Mouse (Mus musculus) midbrain, embryonic 15.5 days (tissue): Measurements from ENCODE around the gene Morn1. TPM values are rescaled to one million over a fixed set of nuclear protein-coding genes. Genes with fewer than 3 reads are reported as not detected.

ENCODE experiments used
- ATAC-seq: fragments of 200-750 bp; cut with Nextera tagmentation; replicated peaks from 2 replicates; pipeline ENCODE4 v1.8.0; 2017; ENCODE audit warnings: moderate TSS enrichment
- H3K27ac ChIP-seq: fragments of 300-500 bp; sonication (generic); 2 replicates; pipeline ENCODE4 v1.5.1; 2015; ENCODE audit warnings: mild to moderate bottlenecking, inconsistent platforms
- H3K27me3 ChIP-seq: fragments of 300-500 bp; sonication (generic); replicated peaks from 2 replicates; pipeline ENCODE4 v1.6.1; 2015; ENCODE audit warnings: inconsistent platforms
- H3K36me3 ChIP-seq: fragments of 300-500 bp; sonication (generic); replicated peaks from 2 replicates; pipeline ENCODE4 v1.6.1; 2015; ENCODE audit warnings: inconsistent platforms
- H3K4me1 ChIP-seq: fragments of 300-500 bp; sonication (generic); 2 replicates; pipeline ENCODE4 v1.6.1; 2015; ENCODE audit warnings: inconsistent platforms
- H3K4me2 ChIP-seq: fragments of 300-500 bp; sonication (generic); 2 replicates; pipeline ENCODE4 v1.6.1; 2015; ENCODE audit warnings: inconsistent platforms, mild to moderate bottlenecking, moderate library complexity
- H3K4me3 ChIP-seq: fragments of 300-500 bp; sonication (generic); 2 replicates; pipeline ENCODE4 v1.5.1; 2015; ENCODE audit warnings: mild to moderate bottlenecking, inconsistent platforms
- H3K9ac ChIP-seq: fragments of 300-500 bp; sonication (generic); 2 replicates; pipeline ENCODE4 v1.6.1; 2015; ENCODE audit warnings: mild to moderate bottlenecking, inconsistent platforms
- H3K9me3 ChIP-seq: fragments of 300-500 bp; sonication (generic); 2 replicates; pipeline ENCODE4 v1.6.1; 2016; ENCODE audit warnings: inconsistent platforms
- WGBS: fragments of 180-500 bp; shearing (Covaris S2); methylation state at CpG from one replicate; pipeline ENCODE4 v1.1.7; 2015; ENCODE audit warnings: mixed read lengths; 5-methylcytosine and 5-hydroxymethylcytosine counted together
- polyA plus RNA-seq: library from polyadenylated mRNA; unstranded; fragments of >200 nt; fragmentation: Nextera tagmentation; extraction: Ambion mirVana; gene quantifications from 2 replicates; pipeline ENCODE4 v1.2.1, GENCODE M21; 2015

Morn1 gene
- 8.2 and 8.9 TPM in 2 replicates for polyA plus RNA-seq

DNA sequence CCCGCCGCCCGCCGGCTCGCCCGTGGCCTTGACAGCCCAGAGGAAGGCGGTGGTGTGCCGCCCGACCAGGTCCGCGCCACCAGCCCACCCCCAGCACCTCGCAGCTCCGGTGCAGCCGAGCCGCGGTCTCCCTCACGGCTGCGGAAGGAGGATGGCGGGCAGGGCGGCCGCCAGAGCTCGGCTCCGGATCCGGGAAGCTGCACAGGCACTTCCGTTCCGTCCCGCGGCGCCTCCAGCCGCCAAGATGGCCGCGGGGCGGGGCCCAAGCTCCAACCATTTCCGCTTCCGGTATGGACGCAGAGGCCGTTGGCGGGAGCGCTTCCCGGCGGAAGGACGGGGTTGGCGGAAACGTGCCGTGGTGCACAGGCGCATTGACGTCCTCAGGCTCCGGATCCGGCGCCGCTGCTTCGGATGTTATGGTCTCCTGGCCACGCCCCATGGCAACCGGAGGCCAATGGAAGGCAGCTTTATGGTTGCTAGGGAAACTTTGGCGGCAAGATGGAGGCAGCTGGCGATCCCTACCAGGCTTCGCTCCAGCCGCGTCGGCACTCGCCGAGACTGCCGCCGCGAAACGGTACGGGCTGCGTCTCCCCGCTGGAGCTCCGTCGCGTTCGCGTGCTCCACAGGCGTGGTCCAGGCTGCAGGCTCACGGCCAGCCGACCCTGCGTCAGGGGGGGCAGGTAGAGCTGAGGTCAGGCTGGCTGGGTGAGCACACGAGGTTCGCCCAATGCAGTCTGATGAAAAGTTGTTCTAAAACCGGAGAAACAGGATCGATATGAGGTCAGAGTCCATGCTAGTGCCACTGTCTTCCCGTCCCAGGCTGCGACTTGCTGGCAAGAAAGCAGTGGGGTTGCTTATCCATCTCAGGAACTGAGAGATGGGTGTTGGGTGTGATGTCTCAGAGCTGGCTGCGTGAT is at the start of gene Morn1, which contains the start of gene Rer1:
Morn1 (plus strand) TSS at position 470 of the 917 bp plus-strand sequence.
Rer1 (minus strand) TSS at position 275 of the 917 bp plus-strand sequence.
- ATAC-seq = peak; percentile 98
- WGBS = under 1% methylated on average over 82 of the region's 85 CpGs

DNA sequence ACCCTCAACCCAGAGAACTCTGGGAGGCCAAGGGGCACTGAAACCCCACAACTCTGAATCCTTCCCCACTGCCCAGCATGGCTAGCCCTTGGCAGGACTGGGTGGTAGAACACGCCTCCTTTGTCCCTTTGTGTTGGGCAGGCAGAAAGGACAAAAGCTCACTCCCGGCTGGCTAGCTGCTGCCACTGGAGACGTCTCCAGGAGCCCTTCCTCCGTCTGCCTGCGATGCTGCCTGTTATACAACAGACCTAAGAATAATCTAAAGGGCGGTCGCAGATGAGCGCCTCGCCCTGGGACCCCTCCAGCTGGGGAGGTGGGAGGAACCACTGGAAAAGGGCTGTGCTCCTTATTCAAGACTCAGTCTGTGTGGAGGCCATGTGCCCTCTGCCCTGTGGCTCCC is 46.2 kb upstream of the Morn1 start:
- Histone ChIP-seq H3K9ac (peak overlapping the region; percentile 27; the same call in 1 of the 2 replicates), H3K4me3 (peak overlapping the region; percentile 14; the same call in 1 of the 2 replicates), H3K4me1 (peaks cover 40% of the 10 kb centered on the region), H3K27ac (no peak overlapping the region), H3K27me3 (peaks cover 29% of the 10 kb centered on the region), H3K36me3 (no peaks in the 10 kb centered on the region), H3K9me3 (no peaks in the 10 kb centered on the region), H3K4me2 (peak overlapping the region; percentile 41)
- peak; percentile 25; the same call in 1 of the 2 replicates for ATAC-seq
- WGBS = 6% methylated on average over 9 of the region's 9 CpGs

More for the DNA sequence above, at the start of gene Morn1, which contains the start of gene Rer1:
- peak within 1 kb of the TSS; percentile 55 for H3K4me3 ChIP-seq
- H3K27ac ChIP-seq = peak within 1 kb of the TSS; percentile 94
- peaks cover 3% of the 10 kb centered on the region for H3K36me3 ChIP-seq
- no peaks in the 10 kb centered on the region for H3K9me3 ChIP-seq
- H3K9ac ChIP-seq = peak within 1 kb of the TSS; percentile 96
- H3K27me3 ChIP-seq = no peaks in the 10 kb centered on the region
- H3K4me2 ChIP-seq = peak within 1 kb of the TSS; percentile 82
- peaks cover 29% of the 10 kb centered on the region for H3K4me1 ChIP-seq

DNA sequence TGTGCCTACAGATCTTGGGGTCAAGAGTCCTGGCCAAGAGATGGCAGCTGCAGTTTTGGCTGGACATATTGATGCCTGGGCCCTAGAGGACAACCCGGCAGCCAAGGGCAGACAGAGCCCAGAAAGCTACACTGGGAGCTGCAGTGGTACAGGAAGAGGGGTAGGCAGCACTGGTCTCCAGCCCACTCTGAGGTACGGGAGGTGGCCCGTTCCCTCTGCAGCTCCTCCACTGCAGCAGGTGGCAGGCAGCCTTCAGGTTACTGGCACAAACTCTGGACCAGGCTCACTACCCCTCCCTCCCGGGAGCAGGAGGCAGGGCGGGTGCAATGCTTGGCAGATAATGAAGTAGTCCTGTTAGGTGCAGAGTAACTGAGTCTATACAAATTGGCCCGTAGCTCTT is 45.7 kb upstream of the Morn1 start:
- Histone ChIP-seq H3K4me1 (peaks cover 40% of the 10 kb centered on the region), H3K4me2 (peak overlapping the region; percentile 41), H3K36me3 (no peaks in the 10 kb centered on the region), H3K27me3 (peaks cover 32% of the 10 kb centered on the region), H3K9ac (0 out of 2 replicates have a peak overlapping the region, but pooled peaks have one; percentile 27), H3K9me3 (no peaks in the 10 kb centered on the region), H3K27ac (no peak overlapping the region), H3K4me3 (0 out of 2 replicates have a peak overlapping the region, but pooled peaks have one; percentile 2)
- ATAC-seq = no peak
- 41% methylated on average over 6 of the region's 6 CpGs for WGBS

DNA sequence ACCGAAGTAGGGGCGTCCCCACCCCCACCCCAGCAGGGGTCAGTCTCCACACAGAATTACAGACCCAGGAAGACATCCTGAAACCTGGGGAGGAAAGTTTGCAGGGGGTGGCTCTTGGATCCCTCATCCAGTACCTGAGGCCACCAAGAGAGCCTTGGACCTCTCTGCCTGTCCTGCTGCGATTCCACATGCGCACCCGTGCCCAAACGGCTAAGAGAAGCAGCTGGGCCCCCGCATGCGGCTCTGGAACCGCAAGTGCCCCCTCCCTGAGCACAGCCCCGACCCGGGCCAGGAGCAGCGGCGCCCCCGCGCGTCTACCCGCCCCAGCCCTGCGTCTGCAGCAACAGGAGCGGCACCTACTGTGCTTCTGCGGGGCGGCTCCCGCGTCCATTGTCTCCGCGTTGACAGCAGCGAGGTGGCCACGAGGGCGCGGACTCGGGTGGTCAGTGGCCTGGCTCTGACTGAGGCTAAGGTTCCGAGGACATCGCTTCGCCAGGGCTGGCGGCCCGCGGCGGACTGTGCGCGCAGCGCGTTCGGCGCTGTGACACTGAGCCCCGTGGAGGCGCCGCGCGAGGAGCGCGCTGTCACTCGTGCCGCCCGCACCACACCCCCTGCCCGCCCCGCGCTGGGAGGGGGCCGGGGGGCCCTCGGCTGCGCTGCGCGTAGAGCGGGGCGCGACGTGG is 43.6 kb upstream of the Morn1 start:
- Histone ChIP-seq H3K4me2 (peak overlapping the region; percentile 82), H3K27ac (no peak overlapping the region), H3K9ac (peak overlapping the region; percentile 64), H3K4me3 (peak overlapping the region; percentile 58), H3K9me3 (no peaks in the 10 kb centered on the region), H3K4me1 (peaks cover 40% of the 10 kb centered on the region), H3K36me3 (no peaks in the 10 kb centered on the region), H3K27me3 (peaks cover 32% of the 10 kb centered on the region)
- ATAC-seq = peak; percentile 74
- 1% methylated on average over 55 of the region's 65 CpGs for WGBS

GRCm38 (mm10) chr4:155043289-155043625 is 43.1 kb upstream of the Morn1 start:
- WGBS = 2% methylated on average over 22 of the region's 25 CpGs
- Histone ChIP-seq H3K36me3 (no peaks in the 10 kb centered on the region), H3K4me3 (peak overlapping the region; percentile 58), H3K9ac (peak overlapping the region; percentile 64), H3K9me3 (no peaks in the 10 kb centered on the region), H3K4me1 (peaks cover 40% of the 10 kb centered on the region), H3K27me3 (peaks cover 32% of the 10 kb centered on the region), H3K27ac (no peak overlapping the region), H3K4me2 (peak overlapping the region; percentile 82)
- ATAC-seq = peak; percentile 32; the same call in 1 of the 2 replicates

- H3K4me2 ChIP-seq = no peak overlapping the region
- 83% methylated on average over 14 of the region's 14 CpGs for WGBS
- no peak overlapping the region for H3K4me3 ChIP-seq
- H3K9me3 ChIP-seq = no peaks in the 10 kb centered on the region
- ATAC-seq = no peak
- H3K9ac ChIP-seq = no peak overlapping the region
- H3K36me3 ChIP-seq = no peaks in the 10 kb centered on the region
- H3K4me1 ChIP-seq = peaks cover 19% of the 10 kb centered on the region
- no peak overlapping the region for H3K27ac ChIP-seq
- H3K27me3 ChIP-seq = peaks cover 30% of the 10 kb centered on the region
Observed at GRCm38 (mm10) chr4:155046636-155047035, 39.7 kb upstream of the Morn1 start.

DNA sequence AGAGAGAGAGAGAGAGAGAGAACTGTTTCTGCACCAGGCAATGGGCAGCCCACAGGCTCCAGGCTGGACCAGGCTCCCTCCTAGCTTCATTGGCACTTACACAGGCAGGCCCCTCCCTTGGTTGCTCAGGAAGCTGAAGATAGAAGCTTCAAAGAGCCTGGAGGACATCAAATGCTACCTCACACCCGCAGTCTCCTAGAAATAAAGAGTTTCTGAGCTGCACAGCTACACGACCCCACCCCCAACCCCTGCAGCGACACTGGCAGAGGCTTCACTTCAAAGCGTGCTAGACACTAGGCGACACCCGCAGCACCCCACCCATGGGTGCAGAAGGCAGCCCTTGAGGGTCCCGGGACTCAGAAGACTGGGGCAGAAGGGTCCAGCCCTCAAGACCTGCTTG is 36.3 kb upstream of the Morn1 start:
- no peak overlapping the region for H3K27ac ChIP-seq
- H3K27me3 ChIP-seq = peaks cover 3% of the 10 kb centered on the region; the same call in 1 of the 2 replicates
- peaks cover 4% of the 10 kb centered on the region; the same call in 1 of the 2 replicates for H3K4me1 ChIP-seq
- no peak overlapping the region for H3K9ac ChIP-seq
- WGBS = 79% methylated on average over 7 of the region's 7 CpGs
- no peaks in the 10 kb centered on the region for H3K9me3 ChIP-seq
- H3K36me3 ChIP-seq = no peaks in the 10 kb centered on the region
- H3K4me3 ChIP-seq = no peak overlapping the region
- no peak for ATAC-seq
- no peak overlapping the region for H3K4me2 ChIP-seq

GRCm38 (mm10) chr4:155056724-155057123 is 29.7 kb upstream of the Morn1 start, which contains the start of gene Plch2:
Gene Plch2 (minus strand): TSS chr4:155056784.
- H3K4me3 ChIP-seq = no peak within 1 kb of the TSS
- no peak for ATAC-seq
- no peaks in the 10 kb centered on the region for H3K9me3 ChIP-seq
- no peak within 1 kb of the TSS for H3K4me2 ChIP-seq
- no peaks in the 10 kb centered on the region for H3K27me3 ChIP-seq
- no peak within 1 kb of the TSS for H3K27ac ChIP-seq
- no peaks in the 10 kb centered on the region for H3K36me3 ChIP-seq
- H3K4me1 ChIP-seq = peaks cover 21% of the 10 kb centered on the region
- H3K9ac ChIP-seq = no peak within 1 kb of the TSS
- WGBS = 65% methylated on average over 10 of the region's 10 CpGs

DNA sequence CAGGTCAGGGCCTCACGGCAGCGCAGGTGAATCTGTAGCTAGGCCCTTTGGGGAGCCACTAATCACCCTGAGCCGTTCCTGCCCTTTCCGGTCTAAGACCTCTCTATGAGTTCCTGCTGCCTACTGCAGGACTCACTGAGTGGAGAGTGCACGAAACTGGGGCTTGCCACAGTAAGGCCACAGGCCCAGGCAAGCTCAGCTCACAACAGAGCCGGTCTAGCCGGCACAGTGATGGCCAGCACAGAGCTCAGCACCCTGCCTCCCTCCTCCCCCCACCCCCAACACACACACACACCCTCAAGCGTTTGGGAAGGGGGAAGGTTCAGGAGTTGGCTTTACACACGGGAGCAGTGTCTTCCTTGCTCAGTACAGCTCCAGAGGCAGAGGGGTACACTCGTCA is 28.1 kb upstream of the Morn1 start:
- H3K4me1 ChIP-seq = peaks cover 21% of the 10 kb centered on the region
- H3K27me3 ChIP-seq = no peaks in the 10 kb centered on the region
- no peak overlapping the region for H3K27ac ChIP-seq
- H3K9ac ChIP-seq = no peak overlapping the region
- no peaks in the 10 kb centered on the region for H3K9me3 ChIP-seq
- no peak overlapping the region for H3K4me2 ChIP-seq
- WGBS = 43% methylated on average over 10 of the region's 10 CpGs
- no peak overlapping the region for H3K4me3 ChIP-seq
- ATAC-seq = no peak
- no peaks in the 10 kb centered on the region for H3K36me3 ChIP-seq

DNA sequence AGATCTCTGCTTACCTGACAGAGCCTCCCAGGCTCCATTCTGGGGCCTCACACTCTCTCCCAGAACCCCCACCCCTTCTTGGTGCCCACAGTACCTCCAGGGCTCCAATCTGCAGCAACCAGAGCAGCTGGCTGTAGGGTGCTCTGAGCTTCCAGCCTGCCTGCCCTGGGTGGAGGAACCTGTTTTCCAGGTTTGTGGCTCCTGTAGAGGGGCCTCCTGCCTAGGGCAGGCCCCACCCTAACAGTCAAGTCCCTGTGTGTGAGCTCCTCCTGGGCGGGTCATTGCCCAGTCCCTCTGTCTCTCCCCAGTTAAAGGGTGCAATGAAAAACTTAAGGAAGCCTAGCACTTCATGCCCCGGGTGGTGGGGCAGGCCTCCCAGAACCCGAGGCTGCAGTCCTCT is 22.5 kb upstream of the Morn1 start:
- ATAC-seq = no peak
- H3K36me3 ChIP-seq = 0 out of 2 replicates have a peak, but pooled peaks cover 4% of the 10 kb centered on the region
- no peak overlapping the region for H3K9ac ChIP-seq
- WGBS = 45% methylated on average over 3 of the region's 3 CpGs
- no peak overlapping the region for H3K4me3 ChIP-seq
- no peaks in the 10 kb centered on the region for H3K27me3 ChIP-seq
- no peak overlapping the region for H3K4me2 ChIP-seq
- peaks cover 24% of the 10 kb centered on the region for H3K4me1 ChIP-seq
- H3K27ac ChIP-seq = no peak overlapping the region
- H3K9me3 ChIP-seq = no peaks in the 10 kb centered on the region

- Histone ChIP-seq H3K4me1 (peaks cover 19% of the 10 kb centered on the region), H3K4me3 (no peak overlapping the region), H3K27me3 (no peaks in the 10 kb centered on the region), H3K9me3 (no peaks in the 10 kb centered on the region), H3K4me2 (no peak overlapping the region), H3K9ac (no peak overlapping the region), H3K27ac (no peak overlapping the region), H3K36me3 (0 out of 2 replicates have a peak, but pooled peaks cover 5% of the 10 kb centered on the region)
- no peak for ATAC-seq
- WGBS = 63% methylated on average over 2 of the region's 2 CpGs
Observed at GRCm38 (mm10) chr4:155064474-155064873, 21.9 kb upstream of the Morn1 start.
